Mouse (Mus musculus): ENCODE results near the gene Galk2.

DNA sequence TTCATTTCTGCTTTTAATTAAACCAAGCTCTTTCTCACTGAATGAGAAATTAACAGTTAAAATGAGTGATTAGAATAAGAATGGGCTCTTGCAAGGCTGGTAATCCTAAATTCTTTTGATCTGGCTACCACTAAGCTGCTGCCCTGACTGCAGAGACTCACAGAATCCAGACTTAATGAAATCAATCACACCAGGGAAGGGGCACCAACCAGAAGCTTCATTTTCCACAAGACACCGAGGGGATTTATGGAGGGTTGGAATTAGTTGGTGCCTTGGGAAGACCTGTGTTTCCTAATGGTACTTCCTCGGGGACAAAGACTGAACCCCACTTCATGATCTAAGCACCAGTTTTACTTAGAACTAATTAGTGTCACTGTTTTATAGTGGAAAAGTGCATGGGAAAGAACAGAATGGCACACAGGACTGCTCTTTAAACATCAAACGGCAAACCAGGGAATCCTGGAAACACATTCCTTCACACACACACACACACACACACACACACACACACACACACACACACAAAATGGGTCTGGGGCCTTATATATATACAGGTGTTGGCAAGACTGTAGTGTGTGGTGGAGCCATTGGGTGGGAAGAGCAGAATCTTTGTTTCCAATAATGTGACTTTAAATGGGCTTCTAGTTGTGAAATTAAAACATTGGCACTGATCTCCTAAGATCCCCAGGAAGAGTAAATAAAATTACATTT, 157.0 kb downstream of the Galk2 start:
- TF ChIP-seq CHD2 (IDR thresholded peaks at IDR 0.05; ENCODE audit: low read depth, low read length) (no peak), MAFK (IDR thresholded peaks at IDR 0.05; ENCODE audit: insufficient read depth, low read depth, low read length) (no peak), ZNF384 (IDR thresholded peaks at IDR 0.05; ENCODE audit: low read depth, low read length) (no peak), HCFC1 (IDR thresholded peaks at IDR 0.05; ENCODE audit: borderline replicate concordance, insufficient read depth, low read length) (no peak), ZC3H11A (IDR thresholded peaks at IDR 0.05; ENCODE audit: borderline replicate concordance, low read depth, low read length) (no peak)
